Mouse (Mus musculus): Measurements from ENCODE around the gene 5430427O19Rik. TPM values are rescaled to one million over a fixed set of nuclear protein-coding genes. Genes with fewer than 3 reads are reported as not detected.

5430427O19Rik gene
- polyA plus RNA-seq, 1 experiment = 0.21 TPM

Other genes with a start within 250 kb of the 5430427O19Rik start
- gene Gk, start 93.5 kb upstream of the 5430427O19Rik start, polyA plus RNA-seq (2012; rRNA removed) = 7.8 and 17.2 TPM in 2 replicates
- gene Samt3, start 173.8 kb downstream of the 5430427O19Rik start, polyA plus RNA-seq (2012; rRNA removed) = not detected in 2 replicates